Mouse (Mus musculus) layer of hippocampus, adult 8-10 months (tissue): ENCODE measurements around the gene Dnase1l3. TPM values are rescaled to one million over a fixed set of nuclear protein-coding genes. Genes with fewer than 3 reads are reported as not detected.

Experiments
- DNase-seq, 2 experiments: peaks; one replicate each; pipeline ENCODE4 v3.0.0; 2022; ENCODE audit warnings: low spot score in 2 of 2
- total RNA-seq, 4 experiments: library from RNA; stranded (reverse); gene quantifications; 2 replicates each; pipeline ENCODE4 v1.2.4; 2022

Gene Dnase1l3
- total RNA-seq, 4 experiments from 2014 or later: not detected

DNA sequence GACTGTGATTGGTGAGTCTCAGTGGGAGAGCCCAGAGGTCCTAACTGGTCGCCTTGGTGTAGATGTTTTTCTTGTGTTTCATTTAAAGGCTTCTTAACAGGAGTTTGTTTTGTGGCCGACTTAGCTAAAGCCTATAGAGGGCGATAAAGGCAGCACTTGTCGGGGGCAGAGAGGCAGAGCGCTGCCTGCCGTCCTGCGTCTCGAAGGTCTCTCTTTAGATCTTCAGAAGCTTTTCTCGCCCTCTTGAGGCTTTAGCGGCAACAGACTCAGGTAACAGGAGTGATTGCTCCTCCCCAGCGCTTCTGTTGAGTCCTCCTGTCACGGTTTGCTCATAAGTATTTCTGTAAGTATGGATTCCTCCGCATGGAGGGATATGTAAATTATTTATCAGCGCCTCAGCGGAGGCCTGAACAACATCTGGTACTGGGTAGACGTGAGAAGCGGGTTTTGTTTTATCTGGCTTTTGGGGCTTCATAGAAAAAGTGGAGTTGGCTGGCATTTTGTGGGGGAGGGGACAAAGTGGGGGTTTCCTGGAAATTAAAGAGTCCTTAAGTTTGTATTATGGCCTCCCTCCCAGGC lies 57.2 kb downstream of the Dnase1l3 start:
- no peak for DNase-seq

DNA sequence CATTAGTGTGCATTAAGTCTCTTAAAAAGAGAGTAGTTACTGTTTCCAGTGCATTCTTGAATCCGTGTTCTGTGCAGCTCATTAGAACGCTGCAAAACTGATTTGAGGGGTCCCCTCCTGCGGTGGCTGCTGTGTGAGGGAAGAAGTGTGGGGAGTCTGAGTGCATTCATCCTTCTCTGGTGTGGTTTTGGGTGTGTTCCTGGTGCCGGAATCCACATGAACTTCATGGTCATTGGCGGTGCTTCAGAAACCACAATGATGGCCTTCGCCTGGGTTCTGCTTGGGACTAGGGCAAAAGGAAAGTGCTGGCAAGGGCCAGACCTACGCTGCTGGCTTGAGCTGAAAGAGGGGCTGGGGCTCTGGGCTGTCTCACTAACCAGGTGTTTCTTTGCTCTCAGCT lies 60.2 kb downstream of the Dnase1l3 start:
- DNase-seq: no peak

DNA sequence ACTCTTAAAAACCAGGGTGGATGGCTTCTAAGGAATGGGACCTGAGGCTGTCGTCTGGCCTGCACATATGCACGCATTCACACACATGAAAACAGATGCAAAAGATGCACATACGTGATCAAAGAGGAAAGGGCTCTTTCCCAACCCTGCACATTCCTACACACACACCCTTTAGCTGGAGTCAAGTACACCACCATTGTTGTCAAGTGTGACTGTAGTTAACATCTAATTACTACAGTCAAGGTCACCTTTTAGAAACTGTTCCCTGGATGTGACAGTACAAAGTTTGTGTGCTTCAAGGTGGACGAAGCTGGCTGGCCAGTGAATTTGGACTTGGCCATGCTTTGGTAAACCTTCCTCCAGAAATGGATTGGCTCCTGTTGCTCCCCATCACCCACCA lies 62.2 kb downstream of the Dnase1l3 start:
- DNase-seq: no peak

DNA sequence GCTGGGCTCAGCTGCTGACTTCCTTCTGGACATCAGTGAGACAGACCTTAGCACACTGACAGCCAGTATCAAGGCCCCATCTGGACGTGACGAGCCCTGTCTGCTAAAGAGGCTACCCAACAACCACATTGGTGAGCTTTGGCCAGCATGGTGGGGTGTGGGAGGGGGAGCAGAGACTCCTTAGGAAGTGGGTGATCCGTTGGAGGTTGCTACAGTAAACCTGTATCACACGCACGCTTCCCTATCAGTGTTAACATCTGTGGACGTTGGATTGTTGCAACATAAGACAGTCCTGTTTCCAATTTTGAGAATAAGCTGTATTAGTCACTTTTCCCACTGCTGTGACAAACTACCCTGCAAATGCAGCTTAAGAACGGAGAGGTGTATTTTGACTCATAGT lies 65.3 kb downstream of the Dnase1l3 start:
- DNase-seq: no peak

DNA sequence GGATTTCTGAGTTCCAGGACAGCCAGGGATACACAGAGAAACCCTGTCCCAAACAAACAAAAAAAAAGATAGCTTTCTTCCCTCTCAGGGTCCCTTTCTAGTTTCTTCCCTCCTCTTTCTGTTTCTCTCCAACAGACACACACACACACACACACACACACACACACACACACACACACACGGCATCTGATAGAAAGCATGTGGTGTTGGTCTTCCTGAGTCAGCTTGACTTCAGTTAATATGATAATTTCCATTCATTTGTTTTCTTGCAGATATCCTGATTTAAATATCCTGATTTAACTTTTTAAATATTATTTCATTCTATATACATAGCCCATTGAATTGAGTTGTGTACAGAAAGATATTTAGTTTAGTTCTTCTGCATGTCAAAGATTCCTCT lies 66.0 kb downstream of the Dnase1l3 start:
- no peak for DNase-seq

DNA sequence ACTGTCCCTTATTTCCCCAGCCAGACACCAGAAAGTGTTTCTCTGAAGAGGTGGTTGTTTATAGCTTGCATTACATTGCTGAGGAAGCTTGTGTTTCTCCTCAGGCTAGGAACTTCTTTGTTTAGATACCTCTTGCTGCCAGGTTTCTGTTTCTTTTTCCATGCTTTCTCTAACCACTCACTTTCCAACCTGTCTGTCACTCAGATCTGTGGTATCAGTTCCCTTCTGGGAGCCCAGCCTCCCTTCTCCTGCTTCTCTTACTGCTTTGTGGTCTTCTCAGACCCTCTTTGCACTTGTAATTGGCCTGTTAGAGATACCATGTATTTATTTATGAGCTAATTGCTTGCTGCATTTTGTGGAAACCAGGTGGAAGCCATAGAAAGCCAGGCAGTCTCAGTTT lies 70.7 kb downstream of the Dnase1l3 start:
- no peak for DNase-seq

DNA sequence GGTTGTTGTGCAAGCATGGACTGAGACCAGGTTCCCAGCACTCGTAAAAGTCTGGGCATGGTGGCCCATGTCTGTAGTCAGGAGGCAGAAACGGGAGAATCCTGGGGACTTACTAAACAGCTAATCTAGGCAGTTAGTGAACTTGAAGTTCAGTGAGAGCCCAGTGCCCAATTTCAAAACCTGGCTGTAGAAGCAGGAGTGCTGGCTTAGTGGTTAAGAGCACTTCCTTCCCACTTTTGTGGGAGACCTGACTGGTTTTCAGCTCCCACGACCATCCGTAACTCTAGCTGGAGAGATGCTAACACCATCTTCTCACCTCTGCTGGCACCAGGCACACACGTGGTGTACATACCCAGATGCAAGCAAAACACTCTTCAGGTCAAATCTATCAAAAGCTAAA lies 72.9 kb downstream of the Dnase1l3 start:
- no peak for DNase-seq

DNA sequence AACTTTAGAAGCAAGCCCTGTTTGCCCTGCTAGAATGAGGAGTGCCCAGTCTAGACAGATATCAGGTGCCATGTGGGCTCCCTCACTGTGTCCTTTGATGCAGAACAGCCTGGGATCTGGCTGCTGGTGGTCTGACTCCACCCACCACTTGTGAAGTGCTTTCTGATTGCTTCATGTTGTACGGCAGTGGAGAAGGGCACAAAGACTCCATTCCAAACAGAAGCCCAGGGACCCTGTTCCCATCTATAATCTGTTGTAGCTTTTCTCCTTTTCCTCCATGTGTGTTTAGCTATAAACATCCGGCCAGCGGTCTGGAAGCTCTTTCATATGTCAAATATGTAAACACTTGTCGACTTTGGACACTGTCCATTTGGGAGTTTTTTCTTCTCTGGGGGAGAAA lies 74.5 kb downstream of the Dnase1l3 start:
- DNase-seq: no peak

DNA sequence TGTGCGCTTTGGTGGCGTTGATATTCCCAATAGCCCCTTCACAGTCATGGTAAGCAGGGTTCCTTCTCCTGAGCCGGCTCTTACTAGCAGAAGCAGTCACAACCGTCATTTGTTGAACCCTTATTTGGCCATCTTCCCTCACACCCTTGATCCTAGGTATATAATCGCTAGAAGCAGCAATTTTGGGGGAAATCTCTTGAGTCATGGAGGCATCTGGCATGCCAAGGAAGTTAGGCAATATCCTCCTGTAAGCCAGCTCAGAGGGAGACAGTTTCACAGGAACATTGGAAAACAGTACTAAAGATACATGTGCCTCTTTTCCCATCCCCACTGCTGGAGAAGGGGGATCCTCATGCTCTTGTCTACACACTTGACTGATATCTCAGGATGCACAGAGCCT lies 75.1 kb downstream of the Dnase1l3 start:
- no peak for DNase-seq

DNA sequence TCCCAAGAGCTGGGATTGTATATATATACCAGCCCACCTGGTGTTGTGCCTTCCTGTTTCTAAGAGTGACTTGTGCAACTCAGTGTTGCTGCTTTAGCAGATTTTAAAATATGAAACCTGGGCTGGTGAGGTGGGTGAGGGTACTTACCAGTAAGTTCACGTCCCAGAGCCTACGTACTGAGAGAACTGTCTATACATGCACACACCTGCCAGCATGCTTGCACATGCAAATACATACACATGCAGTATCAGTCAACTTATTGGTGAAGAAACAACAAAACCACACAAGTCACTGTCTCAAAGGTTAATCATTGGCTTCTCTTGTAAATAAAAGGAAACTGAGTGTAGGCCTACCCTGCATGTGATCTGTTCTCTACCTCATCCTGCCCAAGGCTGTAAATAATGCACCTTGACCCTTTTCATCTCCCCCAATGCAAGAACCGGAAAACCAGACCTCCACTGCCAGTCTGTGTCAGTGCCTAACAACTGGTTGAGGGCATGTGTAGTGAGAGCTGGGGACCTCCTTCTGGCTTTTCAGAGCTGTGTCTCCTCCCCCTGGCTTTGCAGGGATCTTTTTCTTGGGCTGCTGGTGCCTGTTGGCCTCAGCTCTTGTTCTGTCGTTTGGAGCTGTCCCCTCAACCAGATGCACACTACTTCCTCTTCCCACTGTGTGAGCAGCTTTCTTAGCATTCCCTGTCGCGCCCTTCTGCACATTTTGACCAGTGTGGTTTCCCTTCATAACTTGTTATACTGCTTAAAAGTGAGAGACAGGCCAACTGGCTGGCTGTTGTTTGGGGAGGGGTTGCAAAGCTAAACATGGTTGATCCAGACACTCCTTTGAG lies 76.0 kb downstream of the Dnase1l3 start:
- DNase-seq: no peak

Other genes starting within 250 kb of the Dnase1l3 start
- gene Gm26661, start 203.0 kb downstream of the Dnase1l3 start, total RNA-seq: not detected
- 10 to 100 TPM; 61.3 to 89.9 (median 77.8) TPM for gene Flnb, start 176.6 kb downstream of the Dnase1l3 start, total RNA-seq
- under 1 TPM in 1 of 4 experiments, not detected in 3; 0.71 TPM for gene Gm45521, start 37.3 kb downstream of the Dnase1l3 start, total RNA-seq
- 10 to 100 TPM; 59.0 to 78.0 (median 67.0) TPM for gene Abhd6, start 8.3 kb upstream of the Dnase1l3 start, total RNA-seq
- 10 to 100 TPM; 24.4 to 31.5 (median 29.1) TPM for gene Rpp14, start 85.8 kb upstream of the Dnase1l3 start, total RNA-seq
- 10 to 100 TPM; 27.9 to 36.9 (median 30.0) TPM for gene Pxk, start 103.6 kb upstream of the Dnase1l3 start, total RNA-seq
- gene Pdhb, start 178.5 kb upstream of the Dnase1l3 start, total RNA-seq: 100 to 1,000 TPM; 169 to 185 (median 175) TPM
- 10 to 100 TPM; 52.8 to 75.2 (median 63.4) TPM for gene Kctd6, start 219.6 kb upstream of the Dnase1l3 start, total RNA-seq